Mouse (Mus musculus): Measurements from ENCODE around the gene Mylk.
"Not testable (repeated sequence)": the region's sequence is repeated elsewhere in the genome, so short reads cannot be mapped to it uniquely, and the experiment has no call there.

Gene Mylk

GRCm38 (mm10) chr16:34770127-34770526, 25.1 kb downstream of the Mylk start:
- no peak for DNase-seq (ENCODE audit: low read depth, low spot score)

- DNase-seq (ENCODE audit: low read depth, low spot score): peak; percentile 51
Observed at GRCm38 (mm10) chr16:34772445-34773032, 27.5 kb downstream of the Mylk start.

GRCm38 (mm10) chr16:34782442-34782841, 37.4 kb downstream of the Mylk start:
- DNase-seq (ENCODE audit: low read depth, low spot score): no peak

GRCm38 (mm10) chr16:34783536-34783935, 38.5 kb downstream of the Mylk start:
- DNase-seq (ENCODE audit: low read depth, low spot score): no peak

- no peak for DNase-seq (ENCODE audit: low read depth, low spot score)
Observed at GRCm38 (mm10) chr16:34784675-34785074, 39.7 kb downstream of the Mylk start.

- no peak for DNase-seq (ENCODE audit: low read depth, low spot score)
Observed at GRCm38 (mm10) chr16:34792555-34792954, 47.5 kb downstream of the Mylk start.

- no peak for DNase-seq (ENCODE audit: low read depth, low spot score)
Observed at GRCm38 (mm10) chr16:34793000-34793399, 48.0 kb downstream of the Mylk start.

- DNase-seq (ENCODE audit: low read depth, low spot score): peak; percentile 23
Observed at GRCm38 (mm10) chr16:34801222-34801621, 56.2 kb downstream of the Mylk start.

- DNase-seq (ENCODE audit: low read depth, low spot score): no peak
Observed at GRCm38 (mm10) chr16:34804286-34805010, 59.4 kb downstream of the Mylk start.

GRCm38 (mm10) chr16:34806883-34807767, 62.1 kb downstream of the Mylk start:
- no peak for DNase-seq (ENCODE audit: low read depth, low spot score)

- no peak for DNase-seq (ENCODE audit: low read depth, low spot score)
Observed at GRCm38 (mm10) chr16:34807768-34808275, 62.8 kb downstream of the Mylk start.

- DNase-seq (ENCODE audit: low read depth, low spot score): no peak
Observed at GRCm38 (mm10) chr16:34812165-34812564, 67.2 kb downstream of the Mylk start.

GRCm38 (mm10) chr16:34813161-34813560, 68.2 kb downstream of the Mylk start:
- DNase-seq (ENCODE audit: low read depth, low spot score): not testable (repeated sequence)

- no peak for DNase-seq (ENCODE audit: low read depth, low spot score)
Observed at GRCm38 (mm10) chr16:34813570-34813969, 68.6 kb downstream of the Mylk start.

GRCm38 (mm10) chr16:34814612-34815011, 69.6 kb downstream of the Mylk start:
- no peak for DNase-seq (ENCODE audit: low read depth, low spot score)

- DNase-seq (ENCODE audit: low read depth, low spot score): no peak
Observed at GRCm38 (mm10) chr16:34816548-34816947, 71.5 kb downstream of the Mylk start.

GRCm38 (mm10) chr16:34825111-34825744, 80.2 kb downstream of the Mylk start:
- no peak for DNase-seq (ENCODE audit: low read depth, low spot score)

- no peak for DNase-seq (ENCODE audit: low read depth, low spot score)
Observed at GRCm38 (mm10) chr16:34834477-34834876, 89.5 kb downstream of the Mylk start.

GRCm38 (mm10) chr16:34839004-34839703, 94.1 kb downstream of the Mylk start:
- DNase-seq (ENCODE audit: low read depth, low spot score): no peak

- no peak for DNase-seq (ENCODE audit: low read depth, low spot score)
Observed at GRCm38 (mm10) chr16:34839704-34840331, 94.8 kb downstream of the Mylk start.

GRCm38 (mm10) chr16:34844783-34845182, 99.8 kb downstream of the Mylk start:
- no peak for DNase-seq (ENCODE audit: low read depth, low spot score)

Data from brain, adult 2 months (tissue).